Mouse (Mus musculus) midbrain, postnatal 0 days (tissue): ENCODE data around the gene Glyatl3. TPM values are rescaled to one million over a fixed set of nuclear protein-coding genes. Genes with fewer than 3 reads are reported as not detected.

Experiments used
- ATAC-seq: fragments of 200-750 bp; cut with Nextera tagmentation; 2 replicates; pipeline ENCODE4 v1.8.0; 2017; ENCODE audit warnings: moderate number of reproducible peaks, mild to moderate bottlenecking, moderate TSS enrichment, moderate library complexity; ENCODE audit not compliant: low FRiP score
- DNase-seq: peaks from one replicate; pipeline ENCODE4 v3.0.0-alpha.2; 2015; ENCODE audit warnings: low spot score
- H3K27ac ChIP-seq: fragments of 300-500 bp; sonication (generic); 2 replicates; pipeline ENCODE4 v1.5.1; 2014; ENCODE audit warnings: low read depth, mild to moderate bottlenecking, low read length, mixed read lengths
- H3K27me3 ChIP-seq: fragments of 300-500 bp; sonication (generic); 2 replicates; pipeline ENCODE4 v1.6.1; 2014; ENCODE audit warnings: low read length, control low read depth, mixed read lengths; ENCODE audit not compliant: insufficient read depth
- H3K36me3 ChIP-seq: fragments of 300-500 bp; sonication (generic); 2 replicates; pipeline ENCODE4 v1.6.1; 2014; ENCODE audit warnings: low read length, control low read depth, mixed read lengths; ENCODE audit not compliant: insufficient read depth
- H3K4me1 ChIP-seq: fragments of 300-500 bp; sonication (generic); 2 replicates; pipeline ENCODE4 v1.6.1; 2014; ENCODE audit warnings: mild to moderate bottlenecking, control low read depth, antibody characterized with exemption, low read length, mixed read lengths; ENCODE audit not compliant: insufficient read depth
- H3K4me2 ChIP-seq: fragments of 300-500 bp; sonication (generic); 2 replicates; pipeline ENCODE4 v1.6.1; 2014; ENCODE audit warnings: low read depth, mild to moderate bottlenecking, low read length, mixed read lengths; ENCODE audit not compliant: poor library complexity, severe bottlenecking
- H3K4me3 ChIP-seq: fragments of 300-500 bp; sonication (generic); 2 replicates; pipeline ENCODE4 v1.5.1; 2014; ENCODE audit warnings: low read depth, mild to moderate bottlenecking, low read length, moderate library complexity
- H3K9ac ChIP-seq: fragments of 300-500 bp; sonication (generic); replicated peaks from 2 replicates; pipeline ENCODE4 v1.6.1; 2014; ENCODE audit warnings: mild to moderate bottlenecking, low read length, moderate library complexity, mixed read lengths; ENCODE audit not compliant: poor library complexity, severe bottlenecking
- H3K9me3 ChIP-seq: fragments of 300-500 bp; sonication (generic); 2 replicates; pipeline ENCODE4 v1.6.1; 2016; ENCODE audit warnings: low read length, control low read depth
- CTCF ChIP-seq: IDR thresholded peaks from 2 replicates; pipeline ENCODE4 v1.5.1; 2016; ENCODE audit warnings: antibody characterized with exemption, mild to moderate bottlenecking
- WGBS: fragments of 180-500 bp; shearing (Covaris S2); extraction: QIAGEN DNeasy Blood & Tissue Kit; methylation state at CpG from one replicate; pipeline ENCODE4 v1.1.7; 2014; 5-methylcytosine and 5-hydroxymethylcytosine counted together
- polyA plus RNA-seq: library from polyadenylated mRNA; unstranded; fragments of >200 nt; fragmentation: Nextera tagmentation; extraction: Ambion mirVana; gene quantifications from 2 replicates; pipeline ENCODE4 v1.2.1, GENCODE M21; 2015
- total RNA-seq: library from RNA; depleted of rRNA; stranded (reverse); fragments of >200 nt; gene quantifications from 2 replicates; pipeline ENCODE4 v1.2.3, GENCODE M21; 2014

Glyatl3 gene
- total and polyA plus RNA-seq, 2 experiments from 2014 or later: not detected

DNA sequence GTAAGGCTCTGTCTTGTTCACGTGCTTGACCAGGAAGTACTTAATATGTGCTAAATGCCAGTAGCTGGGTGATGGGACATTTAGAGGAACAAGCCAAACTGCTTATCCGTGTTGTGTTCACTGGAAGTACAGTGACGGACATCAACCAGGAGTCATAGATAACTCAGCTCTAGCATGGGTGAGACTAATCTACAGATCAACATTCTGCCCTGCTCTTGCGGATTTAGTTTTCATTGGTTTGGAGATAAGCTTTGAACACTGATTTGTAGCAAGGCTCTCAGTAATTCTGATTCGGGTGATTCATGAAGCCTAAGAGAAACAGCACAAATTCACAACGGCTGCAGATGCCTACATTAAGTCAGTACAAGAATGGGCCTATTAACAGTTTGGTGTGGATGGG is 32.0 kb downstream of the Glyatl3 start:
- no peak for DNase-seq
- H3K9me3 ChIP-seq: no peaks in the 10 kb centered on the region
- 90% methylated on average over 6 of the region's 6 CpGs for WGBS
- no peaks in the 10 kb centered on the region for H3K4me1 ChIP-seq
- H3K4me3 ChIP-seq: no peak overlapping the region
- H3K27me3 ChIP-seq: no peaks in the 10 kb centered on the region
- TF ChIP-seq CTCF: no peak
- no peak overlapping the region for H3K27ac ChIP-seq
- no peak overlapping the region for H3K4me2 ChIP-seq
- no peak for ATAC-seq
- H3K36me3 ChIP-seq: no peaks in the 10 kb centered on the region
- H3K9ac ChIP-seq: no peak overlapping the region

DNA sequence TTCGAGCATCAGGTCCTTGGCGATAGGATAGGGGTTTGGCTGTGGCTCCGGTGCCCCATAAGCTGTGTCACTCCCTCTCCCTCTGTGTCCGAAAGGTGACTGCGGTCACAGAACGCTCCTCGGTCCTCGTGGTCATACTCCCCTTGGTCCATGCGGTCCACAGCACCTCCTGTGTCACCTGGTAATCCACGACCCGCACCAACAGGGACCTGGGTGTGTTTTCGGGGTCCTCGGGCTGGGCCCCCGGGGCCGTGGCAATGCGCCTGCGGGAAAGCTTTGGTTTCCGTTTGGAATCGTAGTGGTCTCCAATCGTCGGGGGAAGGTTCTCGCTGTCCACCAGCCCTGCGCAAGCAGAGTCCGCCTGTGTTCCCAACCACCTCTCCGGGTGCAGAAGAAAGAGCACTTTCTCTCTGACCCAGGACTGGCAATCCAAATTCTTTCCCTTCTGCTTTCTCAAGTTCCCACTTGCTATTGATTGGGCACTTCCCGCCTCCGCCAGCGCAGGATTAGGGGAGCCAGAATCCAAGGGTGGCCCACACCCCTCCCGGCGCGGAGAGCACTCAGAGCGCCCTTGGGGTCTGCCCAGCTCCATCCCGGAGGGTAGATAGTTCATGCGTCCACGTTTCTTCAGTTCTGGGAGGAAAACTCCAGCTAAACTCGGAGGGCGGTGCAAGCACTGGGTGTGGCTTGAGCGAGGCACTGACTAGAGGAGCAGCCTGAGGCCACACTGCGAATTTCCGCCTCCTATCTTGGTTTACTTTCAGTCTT is 34.0 kb downstream of the Glyatl3 start, which contains the start of gene 9130008F23Rik:
9130008F23Rik (minus strand) TSS at position 636 of the 768 bp plus-strand sequence.
- under 1% methylated on average over 40 of the region's 40 CpGs for WGBS
- H3K27ac ChIP-seq: no peak within 1 kb of the TSS
- ATAC-seq (peak; percentile 70), DNase-seq (peak; percentile 12)
- H3K36me3 ChIP-seq: no peaks in the 10 kb centered on the region
- peak within 1 kb of the TSS; percentile 46 for H3K4me3 ChIP-seq
- no peaks in the 10 kb centered on the region for H3K27me3 ChIP-seq
- H3K9ac ChIP-seq: peak within 1 kb of the TSS; percentile 54
- no peaks in the 10 kb centered on the region for H3K9me3 ChIP-seq
- peak within 1 kb of the TSS; percentile 86 for H3K4me2 ChIP-seq
- no peaks in the 10 kb centered on the region for H3K4me1 ChIP-seq
- TF ChIP-seq CTCF: no peak

DNA sequence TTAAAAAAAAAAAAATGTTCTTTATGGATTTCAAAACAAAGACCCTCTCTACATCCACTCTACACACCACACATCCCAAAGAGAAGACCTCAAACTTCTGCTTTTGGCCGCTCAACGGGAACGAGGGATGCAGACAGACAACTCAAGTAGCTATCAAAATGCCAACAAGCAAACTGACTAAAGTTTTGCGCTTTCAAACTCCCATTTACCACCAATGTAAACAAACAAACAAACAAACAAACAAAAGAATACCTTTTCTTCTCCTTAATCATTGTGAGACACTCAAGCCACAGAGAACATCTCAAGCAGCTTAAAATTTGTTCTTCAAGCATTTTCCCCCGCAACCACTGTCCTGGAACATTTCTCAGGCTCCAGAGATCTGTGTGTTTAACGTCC is 34.6 kb downstream of the Glyatl3 start:
- Histone ChIP-seq H3K4me3 (peak overlapping the region; percentile 46), H3K4me1 (no peaks in the 10 kb centered on the region), H3K36me3 (no peaks in the 10 kb centered on the region), H3K27ac (no peak overlapping the region), H3K9me3 (no peaks in the 10 kb centered on the region), H3K9ac (peak overlapping the region; percentile 54), H3K4me2 (peak overlapping the region; percentile 86), H3K27me3 (no peaks in the 10 kb centered on the region)
- DNase-seq (no peak), ATAC-seq (no peak)
- no peak for TF ChIP-seq CTCF
- 15% methylated on average over 6 of the region's 6 CpGs for WGBS

- Histone ChIP-seq H3K4me2 (no peak overlapping the region), H3K9me3 (no peaks in the 10 kb centered on the region), H3K9ac (no peak overlapping the region), H3K4me1 (no peaks in the 10 kb centered on the region), H3K4me3 (no peak overlapping the region), H3K36me3 (no peaks in the 10 kb centered on the region), H3K27me3 (no peaks in the 10 kb centered on the region), H3K27ac (no peak overlapping the region)
- no peak for DNase-seq
- no peak for TF ChIP-seq CTCF
- WGBS: 50% methylated on average over 3 of the region's 3 CpGs
- ATAC-seq: no peak
Observed at GRCm38 (mm10) chr17:40877741-40878140, 36.4 kb downstream of the Glyatl3 start.

DNA sequence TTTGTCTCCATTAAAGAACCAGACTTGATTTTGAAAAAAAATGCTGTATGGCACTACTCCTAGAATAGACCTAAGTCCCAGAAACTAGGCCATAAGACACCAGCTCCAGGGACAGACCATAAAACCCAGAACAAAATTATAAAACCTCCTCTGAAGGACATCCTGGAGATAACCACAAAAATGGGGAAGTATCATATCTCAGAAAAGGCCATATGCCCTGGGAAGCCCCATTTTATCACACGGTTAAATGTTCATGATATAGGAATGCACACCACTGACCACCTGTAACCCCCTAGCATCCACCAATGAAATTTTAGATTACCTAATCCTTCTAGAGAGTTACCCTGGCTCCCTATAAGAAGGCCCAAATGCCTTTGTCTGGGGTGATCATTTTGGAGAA is 38.6 kb downstream of the Glyatl3 start:
- no peak for DNase-seq
- no peak overlapping the region for H3K4me2 ChIP-seq
- H3K27me3 ChIP-seq: no peaks in the 10 kb centered on the region
- H3K9ac ChIP-seq: no peak overlapping the region
- no peak overlapping the region for H3K27ac ChIP-seq
- H3K36me3 ChIP-seq: no peaks in the 10 kb centered on the region
- ATAC-seq: no peak
- no peak for TF ChIP-seq CTCF
- H3K4me3 ChIP-seq: no peak overlapping the region
- no peaks in the 10 kb centered on the region for H3K9me3 ChIP-seq
- WGBS: 97% methylated on average over 1 of the region's 1 CpGs
- H3K4me1 ChIP-seq: no peaks in the 10 kb centered on the region

- H3K9me3 ChIP-seq: no peaks in the 10 kb centered on the region
- no peak for TF ChIP-seq CTCF
- H3K9ac ChIP-seq: no peak overlapping the region
- 90% methylated on average over 3 of the region's 3 CpGs for WGBS
- no peak overlapping the region for H3K27ac ChIP-seq
- no peaks in the 10 kb centered on the region for H3K27me3 ChIP-seq
- H3K36me3 ChIP-seq: no peaks in the 10 kb centered on the region
- no peak overlapping the region for H3K4me2 ChIP-seq
- H3K4me3 ChIP-seq: no peak overlapping the region
- DNase-seq (no peak), ATAC-seq (no peak)
- H3K4me1 ChIP-seq: no peaks in the 10 kb centered on the region
Observed at GRCm38 (mm10) chr17:40874701-40875100, 39.4 kb downstream of the Glyatl3 start.
